Mouse (Mus musculus): Measurements from ENCODE around the gene Gse1.
A peak's percentile ranks its signal among the peaks of the same experiment; 100 is the strongest.

The Gse1 gene

DNA sequence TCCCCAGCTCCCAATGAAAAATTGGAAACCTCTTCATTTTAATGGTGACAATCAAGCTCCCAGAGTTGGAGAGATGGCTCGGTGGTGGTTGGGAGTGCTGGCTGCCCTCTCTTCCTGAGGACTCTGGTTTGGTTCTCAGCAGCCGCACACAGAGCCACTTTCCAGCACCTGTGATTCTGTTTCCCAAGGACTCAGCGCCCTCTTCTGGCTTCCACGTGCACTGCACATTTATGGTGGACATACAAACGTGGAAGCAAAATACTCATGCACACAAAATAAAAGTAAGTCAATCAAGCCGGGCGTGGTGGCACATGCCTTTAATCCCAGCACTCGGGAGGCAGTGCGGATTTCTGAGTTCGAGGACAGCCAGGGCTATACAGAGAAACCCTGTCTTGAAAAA lies 16.3 kb downstream of the Gse1 start:
- DNase-seq, result no peak

DNA sequence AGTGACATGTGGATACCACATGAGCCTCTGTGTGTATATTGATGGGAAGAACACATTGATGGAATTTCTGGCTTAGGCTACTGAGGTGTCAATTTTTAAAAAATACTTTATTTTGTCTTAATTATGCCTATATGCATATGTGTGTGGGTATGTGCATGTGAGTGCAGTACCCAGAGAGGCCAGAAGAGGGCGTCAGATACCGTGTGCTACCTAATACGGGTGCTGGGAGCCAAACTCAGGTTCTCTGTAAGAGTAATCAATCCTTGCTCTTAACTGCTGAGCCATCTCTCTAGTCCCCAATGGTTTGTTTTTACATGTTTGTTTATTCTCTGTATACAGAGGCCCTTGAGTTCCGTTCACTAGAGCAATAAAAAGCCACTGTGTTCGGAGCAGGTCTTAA lies 19.4 kb downstream of the Gse1 start:
- no peak for DNase-seq

DNA sequence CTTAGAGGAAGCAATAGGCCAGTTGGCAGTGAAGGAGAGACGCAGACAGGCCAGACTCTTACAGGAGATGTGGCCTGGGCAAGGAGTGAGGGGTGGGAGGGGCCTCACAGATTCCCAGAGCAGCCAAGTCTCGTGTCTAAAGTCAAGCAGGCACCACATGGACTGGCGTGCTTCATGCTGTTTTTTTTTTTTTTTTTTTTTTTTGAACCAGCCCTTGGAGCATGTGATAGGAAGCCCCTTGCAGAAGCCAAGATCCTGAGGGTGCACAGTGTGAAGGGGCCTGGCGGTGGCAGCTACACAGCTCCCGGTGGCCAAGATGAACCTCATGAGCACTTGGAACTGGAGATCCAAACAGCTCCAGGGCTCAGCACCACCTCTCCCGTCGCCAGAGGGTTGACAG lies 19.8 kb downstream of the Gse1 start:
- DNase-seq, result no peak

DNA sequence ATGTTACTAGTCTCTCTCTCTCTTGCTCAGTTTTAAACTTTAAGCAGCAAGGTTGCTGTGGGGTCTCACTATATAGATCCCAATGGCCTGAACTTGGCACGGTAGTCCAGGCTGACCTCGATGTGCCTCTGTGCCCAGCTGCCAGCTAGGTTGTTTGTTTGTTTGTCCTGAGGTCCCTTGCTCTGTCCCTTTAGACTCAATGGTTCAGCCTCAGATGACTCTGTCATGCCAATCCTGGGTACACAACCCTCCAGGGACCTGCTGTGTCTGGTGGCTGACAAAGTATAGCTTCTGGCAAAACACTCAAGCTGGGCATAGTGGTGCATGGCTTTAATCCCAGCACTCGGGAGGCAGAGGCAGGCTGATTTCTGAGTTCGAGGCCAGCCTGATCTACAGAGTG lies 20.2 kb downstream of the Gse1 start:
- DNase-seq, result no peak

DNA sequence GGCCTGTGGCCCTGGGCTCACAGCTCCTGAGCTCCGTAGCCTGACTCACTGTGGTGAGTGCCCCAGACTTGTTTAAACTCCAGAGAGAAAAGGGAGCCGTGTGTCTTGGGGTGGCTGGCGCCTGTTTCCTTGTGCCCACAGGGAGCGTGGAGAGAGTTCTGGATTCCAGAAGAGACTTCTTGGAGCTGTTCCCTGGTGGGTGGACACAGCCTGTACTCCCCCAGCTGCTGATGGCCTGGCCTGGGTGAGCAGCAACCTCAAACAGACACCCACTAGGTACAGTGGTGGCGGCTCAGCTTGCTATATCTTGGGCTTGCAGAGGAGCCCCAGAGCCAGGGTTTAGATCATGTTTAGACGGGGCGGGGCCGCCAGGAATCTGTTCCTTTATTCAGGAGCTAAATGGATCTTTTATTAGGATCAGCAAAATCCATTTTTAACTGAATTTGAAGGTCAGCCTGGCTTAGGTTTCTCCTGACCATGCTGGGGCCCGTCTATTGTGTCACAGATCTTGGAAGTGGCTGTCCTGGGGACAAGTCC lies 21.6 kb downstream of the Gse1 start:
- DNase-seq, result no peak

DNA sequence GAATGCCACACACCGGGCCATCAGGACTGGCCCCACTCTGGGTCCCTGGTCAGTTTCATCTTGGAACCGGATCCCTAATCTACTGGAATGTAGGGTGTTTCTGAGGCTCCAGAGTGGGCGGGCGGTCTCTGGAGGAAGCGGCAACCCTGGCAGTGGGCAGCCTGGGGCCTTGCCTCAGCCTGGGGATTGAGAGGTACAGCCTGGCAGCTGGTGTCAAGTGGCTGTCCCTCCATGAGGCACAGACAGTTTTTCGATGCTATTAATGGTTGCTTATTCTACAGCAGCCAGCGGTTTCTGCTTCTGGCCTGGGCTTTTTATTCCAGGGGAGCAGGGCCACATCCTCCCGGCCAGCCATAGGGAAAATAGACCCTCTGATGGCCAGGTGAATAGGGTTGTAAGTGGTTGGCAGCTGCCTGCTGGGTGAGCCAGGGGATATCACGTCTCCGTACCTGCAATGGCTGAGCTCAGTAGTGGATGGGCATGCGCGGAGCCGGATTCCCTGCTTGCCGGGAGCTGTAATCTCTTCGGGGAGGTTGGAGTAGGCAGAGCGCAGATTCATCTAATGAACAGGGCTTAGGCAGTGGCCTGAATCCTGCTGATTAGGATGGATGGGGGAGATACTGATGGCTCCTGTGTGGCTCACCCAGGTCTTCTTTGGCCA lies 22.6 kb downstream of the Gse1 start:
- DNase-seq, result no peak

DNA sequence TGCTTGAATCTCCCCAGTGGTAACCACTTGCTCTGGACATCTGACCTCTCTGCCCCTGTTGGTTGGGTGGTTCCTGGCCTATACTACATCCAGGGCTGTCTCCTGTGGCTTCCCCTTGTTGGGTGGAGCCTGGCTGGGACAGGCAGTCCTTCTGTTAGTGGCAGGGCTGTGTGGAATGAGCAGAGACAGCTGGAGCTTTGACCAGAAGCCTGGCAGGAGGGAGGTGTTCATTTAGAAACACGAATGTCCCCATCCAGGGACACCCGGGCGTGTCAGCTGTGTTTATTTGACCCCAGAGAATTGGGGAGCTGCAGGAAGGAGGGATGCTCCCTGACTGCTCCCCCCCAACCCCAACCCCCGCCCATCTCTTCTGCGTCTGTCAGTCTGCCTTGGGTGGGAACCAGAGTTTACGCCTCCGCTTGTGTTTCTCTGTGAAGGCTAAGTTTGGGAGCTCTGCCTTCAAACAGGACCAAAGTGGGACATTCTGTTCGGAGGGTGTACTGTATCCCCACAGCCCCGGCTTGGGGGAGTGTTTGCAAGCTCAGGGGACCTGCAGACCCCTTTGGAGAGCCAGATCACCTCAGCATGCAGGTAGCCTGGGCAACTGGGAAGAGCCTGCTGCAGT lies 23.3 kb downstream of the Gse1 start:
- DNase-seq, result no peak

DNA sequence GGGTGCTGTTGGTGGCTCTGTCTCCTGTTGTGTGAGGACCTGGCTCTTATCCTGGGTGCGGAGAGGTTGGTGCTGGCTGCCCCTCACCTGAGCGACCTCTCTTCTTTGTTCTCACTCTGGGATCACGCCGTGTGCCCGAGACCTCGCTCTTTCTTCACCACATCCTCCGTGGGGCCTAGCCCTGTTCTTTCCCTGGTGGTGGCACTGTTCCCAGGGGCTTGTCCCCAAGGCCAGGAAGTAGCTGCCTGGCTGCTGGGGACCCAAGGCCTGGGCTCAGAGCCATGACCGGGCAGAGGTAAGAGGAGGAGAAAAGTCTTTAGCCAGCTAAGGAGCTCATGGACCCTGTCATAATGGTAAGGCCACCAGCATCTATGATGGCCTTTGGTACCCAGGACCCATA lies 25.4 kb downstream of the Gse1 start:
- DNase-seq, result no peak

DNA sequence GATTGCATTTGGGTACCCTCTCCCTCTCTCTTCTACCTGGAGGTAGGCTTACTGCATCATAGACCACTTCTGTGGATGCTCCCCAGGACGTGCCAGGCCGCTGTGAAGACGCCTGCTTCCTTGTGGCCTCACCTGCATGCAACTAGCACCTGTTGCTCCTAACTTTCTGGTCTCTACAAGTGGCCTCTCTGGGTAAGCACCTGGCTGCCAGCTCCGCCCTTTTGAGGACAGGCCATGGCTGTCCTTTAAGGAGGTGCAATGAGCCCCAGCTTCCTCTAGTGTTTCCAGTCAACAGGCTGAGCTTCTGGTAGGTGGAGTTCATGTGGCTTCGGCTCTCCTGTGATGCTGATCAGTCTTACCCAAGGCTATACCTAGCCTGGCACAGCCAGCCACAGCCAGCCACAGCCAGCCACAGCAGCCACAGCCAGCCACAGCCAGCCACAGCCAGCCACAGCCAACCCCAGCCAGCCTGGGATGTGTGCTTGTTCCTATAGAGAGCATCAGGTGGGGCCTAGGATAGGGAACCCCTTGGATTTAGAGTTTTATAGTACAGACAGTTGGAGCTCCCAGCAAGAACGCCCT lies 27.2 kb downstream of the Gse1 start:
- DNase-seq, result no peak

DNA sequence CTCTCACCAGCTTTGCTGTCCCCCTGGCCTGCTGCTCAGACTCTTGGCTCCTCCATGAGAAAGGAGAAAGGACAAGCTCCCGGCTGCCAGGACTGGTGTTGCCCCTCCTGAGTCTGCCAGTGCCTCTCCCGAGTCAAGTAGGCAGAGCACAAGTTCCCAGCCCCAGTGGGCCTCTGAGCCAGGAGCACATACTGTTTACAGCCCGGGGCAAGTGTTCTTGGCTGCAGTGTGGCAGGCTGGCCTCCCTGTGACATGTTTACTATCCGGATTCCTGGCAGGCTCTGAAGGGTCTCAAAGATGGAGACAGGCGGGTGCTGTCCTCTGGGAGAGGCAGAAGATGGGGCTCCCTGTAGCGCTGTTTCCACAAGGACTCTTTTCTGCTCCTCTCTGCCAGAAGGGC lies 28.7 kb downstream of the Gse1 start:
- no peak for DNase-seq

DNA sequence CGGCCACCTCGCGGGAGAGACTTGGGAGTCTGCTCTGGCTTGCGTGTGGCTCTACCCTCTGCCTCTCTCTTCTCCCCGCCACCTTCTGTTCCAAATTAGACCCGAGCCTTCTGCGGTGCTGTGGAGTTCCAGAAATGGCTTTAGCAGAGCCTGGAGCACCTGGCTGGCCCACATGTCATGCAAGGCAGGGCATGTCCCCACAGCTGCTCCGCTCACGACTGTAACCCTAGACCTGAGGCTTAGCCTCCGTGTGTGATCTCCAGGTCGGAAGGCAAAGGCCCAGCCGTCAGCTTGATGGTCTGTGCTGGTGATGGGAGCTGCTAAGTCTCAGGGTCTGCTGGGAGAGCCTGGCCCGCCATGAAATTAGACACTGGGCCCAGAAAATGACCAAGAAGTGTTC lies 30.9 kb downstream of the Gse1 start:
- DNase-seq, result peak; percentile 55

DNA sequence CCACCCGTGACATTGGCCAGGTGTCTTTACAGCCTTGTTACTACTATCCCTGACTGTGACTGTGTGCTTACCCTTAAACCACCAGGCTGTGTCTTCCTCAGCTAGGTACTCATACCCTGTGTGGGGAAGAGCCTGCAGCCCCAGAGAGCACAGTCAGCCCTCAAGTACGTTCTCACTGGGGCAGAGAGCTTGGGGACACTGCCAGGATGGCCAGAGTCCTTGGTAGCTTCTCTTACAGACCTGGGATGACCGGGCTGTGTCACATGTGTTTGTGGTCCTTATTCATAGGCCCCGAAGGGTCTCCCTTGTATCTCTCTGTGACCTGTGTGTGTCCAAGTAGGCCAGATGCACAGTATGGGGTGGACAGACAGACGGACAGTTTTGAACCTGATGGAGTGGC lies 32.4 kb downstream of the Gse1 start:
- no peak for DNase-seq

DNA sequence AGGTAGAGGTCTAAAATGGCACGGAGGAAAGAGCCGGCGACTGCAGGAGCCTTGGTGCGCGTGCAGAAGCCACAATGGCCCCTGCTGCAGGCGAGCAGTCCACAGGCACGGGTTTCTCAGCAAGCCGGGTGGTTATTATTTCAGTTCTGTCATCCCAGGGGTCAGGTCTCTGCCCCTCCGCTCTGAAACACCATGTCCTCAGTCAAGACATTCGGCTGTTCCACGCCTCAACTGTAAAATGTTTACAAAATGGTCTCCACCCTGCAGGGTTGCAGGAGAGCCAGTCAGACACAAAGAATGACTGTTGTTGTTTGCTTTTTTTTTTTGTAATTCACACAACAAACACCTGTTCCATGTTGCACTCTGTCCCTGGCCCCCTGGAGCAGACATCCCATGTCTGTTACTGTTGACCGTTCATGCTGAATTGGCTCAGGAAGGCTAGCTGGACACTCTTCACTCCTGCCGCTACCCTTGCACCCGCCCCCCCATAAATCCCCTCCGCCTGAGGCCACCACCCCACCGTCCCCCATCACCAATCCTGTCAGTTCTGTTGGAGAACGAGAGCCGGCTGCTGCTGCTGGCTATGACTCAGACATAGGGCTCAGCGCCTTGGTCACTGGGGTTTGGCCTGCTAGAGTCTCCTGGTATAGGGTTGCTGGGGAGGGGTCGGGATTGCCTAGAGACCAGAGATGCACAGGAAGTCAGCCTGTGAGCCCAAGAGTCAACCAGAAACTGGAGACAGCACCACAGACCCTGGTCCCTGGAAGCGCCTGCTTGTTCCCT lies 33.3 kb downstream of the Gse1 start:
- peak; percentile 59 for DNase-seq

DNA sequence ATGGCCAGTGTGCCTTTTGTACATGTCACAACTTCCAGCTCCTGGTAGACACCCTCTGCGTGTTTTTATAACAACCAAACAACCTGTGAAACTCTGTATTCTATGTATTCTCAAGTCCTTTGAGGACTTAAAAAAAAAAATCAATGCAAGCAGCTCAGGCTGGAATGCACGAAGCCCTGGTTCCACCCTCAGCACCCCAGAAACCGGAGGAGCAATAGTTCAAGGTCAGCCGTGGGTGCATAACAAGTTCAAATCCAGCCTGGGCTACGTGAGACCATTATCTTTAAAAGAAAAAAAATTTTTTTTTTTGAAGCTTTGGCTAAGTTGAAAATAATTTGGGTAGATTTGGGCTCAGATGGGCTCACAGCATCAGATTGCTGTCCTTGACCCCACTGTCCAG lies 35.6 kb downstream of the Gse1 start:
- DNase-seq, result no peak

DNA sequence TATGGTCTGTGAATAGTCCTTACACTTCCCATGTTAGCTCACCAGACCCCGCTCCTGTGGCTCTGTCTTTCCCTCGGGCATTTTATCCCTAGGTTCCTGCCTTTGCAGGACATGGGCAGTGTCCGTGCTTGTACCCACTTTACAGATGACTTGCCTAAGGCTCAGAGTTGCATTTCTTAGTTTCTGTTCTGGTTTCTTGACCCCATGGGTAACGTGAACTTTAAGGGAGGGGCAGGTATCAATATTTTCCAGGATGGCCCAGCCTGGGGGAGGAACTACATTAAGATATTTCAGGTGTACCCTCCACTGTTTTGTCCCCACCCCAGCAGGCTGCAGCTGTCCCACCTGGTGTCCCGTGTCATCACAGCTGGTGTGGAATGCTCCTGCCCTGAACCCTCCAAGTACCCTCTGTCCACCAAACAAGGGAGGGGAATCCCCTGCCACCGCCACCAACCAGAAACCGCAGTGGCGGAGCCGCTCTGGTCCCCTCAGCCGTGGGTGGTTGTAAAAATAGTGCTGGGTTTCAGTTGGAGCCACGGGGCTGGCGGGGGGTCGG lies 36.2 kb downstream of the Gse1 start:
- DNase-seq, result no peak

DNA sequence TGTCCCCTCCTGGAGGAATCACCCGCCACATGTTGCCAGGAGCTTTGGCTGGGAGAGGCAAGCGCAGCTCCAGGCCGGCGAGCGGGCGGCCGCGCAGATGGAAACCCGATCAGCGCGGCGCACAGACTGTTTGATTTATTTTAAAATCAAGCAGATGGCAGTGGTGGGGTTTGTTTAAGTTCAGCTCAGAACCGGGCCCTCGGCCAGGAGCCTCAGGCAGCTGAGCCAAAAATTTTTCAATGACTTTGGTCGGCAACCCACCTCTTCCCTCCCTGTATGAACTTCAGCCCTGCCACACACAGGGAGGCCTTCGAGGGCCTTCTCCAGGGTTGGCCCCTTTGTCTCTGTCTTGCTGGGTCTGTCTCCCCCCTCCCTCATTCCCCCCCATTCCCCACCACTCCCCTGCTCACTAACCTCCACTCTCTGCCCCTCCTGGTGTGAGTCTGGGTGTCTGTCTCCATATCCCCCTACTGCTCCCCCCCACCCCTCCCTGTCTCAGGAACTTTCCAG lies 36.7 kb downstream of the Gse1 start:
- DNase-seq, result peak; percentile 90

DNA sequence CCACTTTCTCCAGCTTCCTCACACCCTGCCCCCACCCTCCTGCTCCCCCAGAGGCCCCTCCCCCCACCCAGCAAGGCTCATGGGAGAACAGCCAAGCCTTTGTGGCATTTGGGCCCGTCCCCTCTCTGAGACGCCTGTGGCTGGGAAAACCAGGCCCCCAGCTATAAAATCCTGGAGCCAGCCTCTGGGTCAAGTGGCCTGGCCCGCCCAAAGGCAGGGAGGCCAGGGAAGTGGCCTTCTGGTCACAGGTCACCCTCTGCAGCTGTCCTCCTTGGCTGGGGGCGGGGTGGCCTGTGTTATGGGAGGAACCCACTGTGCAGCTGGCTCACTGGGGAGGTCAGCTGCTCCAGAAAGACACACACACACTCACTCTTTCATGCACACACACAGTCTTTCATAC lies 37.2 kb downstream of the Gse1 start:
- peak; percentile 89 for DNase-seq

DNA sequence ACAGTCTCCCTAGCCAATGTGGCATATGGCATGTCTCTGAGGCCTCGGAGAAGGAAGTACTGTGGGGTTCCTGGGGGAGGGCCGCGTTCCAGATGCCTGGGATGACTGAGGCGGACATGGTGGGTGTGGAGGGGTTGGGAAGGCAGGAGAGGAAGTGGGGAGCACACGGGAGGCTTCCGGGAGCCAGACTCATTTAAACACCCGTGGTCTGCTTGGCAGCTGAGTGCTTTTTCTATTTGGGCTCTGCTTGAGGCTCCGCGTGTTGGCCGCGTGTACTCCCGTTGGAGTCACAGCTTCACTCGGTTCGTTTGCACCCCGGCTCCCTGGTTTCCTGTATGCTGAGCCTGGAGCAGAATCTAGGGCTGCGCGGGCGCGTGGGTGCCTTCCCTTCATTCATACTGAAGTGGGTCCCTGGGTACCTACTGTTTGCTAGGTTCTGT lies 40.3 kb downstream of the Gse1 start:
- no peak for DNase-seq

DNA sequence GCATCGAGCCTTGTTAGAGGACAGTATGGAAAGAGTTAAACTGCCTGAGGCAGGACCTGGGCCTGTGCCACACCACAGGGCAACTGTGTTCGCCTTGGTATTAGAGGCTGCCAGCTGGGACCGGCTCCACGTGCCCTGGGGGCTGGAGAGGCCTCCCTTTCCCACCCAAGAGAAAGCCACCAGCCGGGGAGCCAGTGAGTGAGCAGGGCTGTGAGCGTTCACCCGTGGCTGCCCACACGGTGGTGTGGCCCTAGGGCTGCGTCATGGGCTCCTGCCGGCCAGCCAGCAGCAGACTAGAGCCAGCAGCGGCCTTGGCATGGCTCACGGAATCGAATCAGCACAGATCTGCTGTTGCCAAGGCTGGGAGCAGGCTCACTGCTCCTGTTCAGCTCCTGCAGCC lies 42.2 kb downstream of the Gse1 start:
- DNase-seq, result no peak

DNA sequence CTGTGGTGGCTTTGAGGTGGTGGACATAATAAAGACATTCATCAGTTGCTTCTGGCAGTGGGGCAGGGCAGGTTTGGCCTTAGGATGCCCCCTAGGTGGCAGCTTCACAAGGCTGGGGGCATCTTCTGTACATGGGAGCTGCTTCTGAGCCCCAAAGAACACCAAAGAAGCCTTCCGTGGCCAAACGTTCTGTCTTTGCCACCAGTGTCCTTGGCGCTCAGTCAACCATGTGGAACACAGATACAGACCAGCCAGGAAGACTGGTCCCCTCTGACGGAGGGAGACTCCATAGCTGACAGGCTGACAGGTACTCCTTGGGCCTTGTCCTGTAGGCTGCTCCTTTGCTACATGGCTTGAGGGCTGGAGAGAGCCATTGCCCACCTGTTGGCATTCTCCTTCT lies 45.2 kb downstream of the Gse1 start:
- DNase-seq, result no peak

DNA sequence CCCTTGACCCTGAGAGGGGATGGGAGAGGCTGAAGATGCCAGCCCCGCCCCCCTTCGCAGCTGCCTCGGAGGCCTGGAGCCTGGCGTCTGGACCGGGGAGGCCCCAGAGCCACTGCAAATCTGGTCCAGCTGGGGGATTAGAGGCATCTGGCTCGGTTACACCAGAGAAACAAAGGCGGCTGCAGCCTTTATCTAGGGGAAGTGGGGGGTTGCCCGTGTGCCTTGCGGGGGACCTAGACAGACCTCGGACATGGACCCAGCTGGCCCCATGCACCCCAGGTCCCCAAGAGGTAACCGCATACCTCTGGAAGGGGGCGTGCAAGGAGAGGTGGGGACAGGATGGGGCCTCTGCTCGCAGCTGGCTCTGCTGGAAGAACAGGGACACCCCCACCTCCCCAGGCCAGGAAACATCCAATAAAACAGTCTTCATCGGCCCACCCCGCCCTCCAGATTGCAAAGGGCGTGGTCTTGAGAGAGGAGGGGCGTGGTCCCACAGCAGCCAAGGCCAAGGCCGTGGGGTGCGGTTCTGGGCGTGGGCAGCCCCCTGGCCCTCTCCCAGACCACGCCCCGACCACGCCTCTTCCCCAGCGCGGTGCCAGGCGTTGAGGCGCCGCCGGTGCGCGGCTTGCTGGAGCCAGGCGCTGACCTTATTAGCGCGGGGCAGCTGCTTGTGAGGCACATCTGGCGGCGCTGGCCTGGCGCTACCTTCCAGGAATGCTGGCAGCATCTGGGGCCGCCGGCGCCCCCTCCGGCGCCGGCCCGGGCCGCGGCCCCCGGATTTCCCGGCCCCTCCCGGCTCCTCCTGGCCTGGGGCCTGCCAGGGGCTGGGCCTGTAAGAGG lies 48.0 kb downstream of the Gse1 start:
- DNase-seq, result peak; percentile 98

DNA sequence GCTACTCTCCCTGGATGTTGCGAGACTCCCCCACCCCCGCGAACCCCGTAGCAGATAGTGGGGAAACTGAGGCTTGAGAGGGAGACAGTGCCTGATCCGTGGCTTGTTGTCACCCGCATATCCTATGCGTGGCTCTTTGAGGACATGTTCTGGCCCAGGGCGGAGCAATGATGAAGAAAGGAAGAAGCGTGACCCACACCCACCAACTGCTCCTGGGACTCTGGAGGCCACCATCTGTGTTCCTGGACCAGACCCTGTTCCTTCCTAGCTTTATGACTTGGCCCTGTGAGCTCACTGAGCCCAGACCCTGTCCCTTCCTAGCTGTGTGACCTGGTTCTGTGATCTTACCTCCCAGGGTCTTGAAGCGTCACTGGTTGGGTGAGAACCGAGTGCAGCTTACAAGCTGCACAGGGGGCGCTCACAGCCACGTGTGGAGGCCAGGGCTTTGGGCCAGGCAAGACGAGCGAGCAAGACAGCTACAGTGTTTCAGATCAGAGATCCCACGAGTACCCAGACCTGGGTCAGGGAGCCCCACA lies 48.7 kb downstream of the Gse1 start:
- peak; percentile 75 for DNase-seq

Data from embryo, embryonic 11 days (tissue).